Mouse (Mus musculus): ENCODE measurements around the gene Bmper. TPM values are rescaled to one million over a fixed set of nuclear protein-coding genes. Genes with fewer than 3 reads are reported as not detected.

The Bmper gene
- total and polyA plus RNA-seq, 2 experiments: 0.23 to 1.2 TPM

- Histone ChIP-seq H3K9ac (ENCODE audit: low read depth, low read length) (no peak overlapping the region), H3K4me3 (ENCODE audit: insufficient read depth, low read depth, low read length) (no peak overlapping the region), H3K79me2 (ENCODE audit: control insufficient read depth, insufficient read depth, low read length) (no peaks in the 10 kb centered on the region), H3K36me3 (ENCODE audit: control insufficient read depth, insufficient read depth, low read length) (no peaks in the 10 kb centered on the region), H3K4me1 (ENCODE audit: control insufficient read depth, insufficient read depth, low read length) (no peaks in the 10 kb centered on the region), H3K27ac (replicated peaks; ENCODE audit: insufficient read depth, low read depth, low read length) (no peak overlapping the region), H3K27me3 (ENCODE audit: control insufficient read depth, insufficient read depth, low read length) (no peaks in the 10 kb centered on the region)
- no peak for DNase-seq (ENCODE audit: extremely low read depth, low read depth, low spot score)
- 95% methylated on average over 8 of the region's 8 CpGs for WGBS
- TF ChIP-seq POLR2A (IDR thresholded peaks at IDR 0.05; ENCODE audit: extremely low read depth, insufficient read depth, low read length) (no peak), CTCF (IDR thresholded peaks at IDR 0.05; ENCODE audit: low read depth, low read length) (no peak)
Measured at GRCm38 (mm10) chr9:23351400-23351799, 128.5 kb downstream of the Bmper start.

- Histone ChIP-seq H3K79me2 (ENCODE audit: control insufficient read depth, insufficient read depth, low read length) (no peaks in the 10 kb centered on the region), H3K36me3 (ENCODE audit: control insufficient read depth, insufficient read depth, low read length) (no peaks in the 10 kb centered on the region), H3K4me3 (ENCODE audit: insufficient read depth, low read depth, low read length) (no peak overlapping the region), H3K9ac (ENCODE audit: low read depth, low read length) (no peak overlapping the region), H3K27ac (replicated peaks; ENCODE audit: insufficient read depth, low read depth, low read length) (no peak overlapping the region), H3K27me3 (ENCODE audit: control insufficient read depth, insufficient read depth, low read length) (no peaks in the 10 kb centered on the region), H3K4me1 (ENCODE audit: control insufficient read depth, insufficient read depth, low read length) (no peaks in the 10 kb centered on the region)
- no peak for DNase-seq (ENCODE audit: extremely low read depth, low read depth, low spot score)
- 92% methylated on average over 2 of the region's 2 CpGs for WGBS
- TF ChIP-seq CTCF (IDR thresholded peaks at IDR 0.05; ENCODE audit: low read depth, low read length): no peak
- TF ChIP-seq POLR2A (IDR thresholded peaks at IDR 0.05; ENCODE audit: extremely low read depth, insufficient read depth, low read length): no peak
Measured at GRCm38 (mm10) chr9:23352396-23352795, 129.5 kb downstream of the Bmper start.

- Histone ChIP-seq H3K27me3 (ENCODE audit: control insufficient read depth, insufficient read depth, low read length) (no peaks in the 10 kb centered on the region), H3K4me3 (ENCODE audit: insufficient read depth, low read depth, low read length) (no peak overlapping the region), H3K36me3 (ENCODE audit: control insufficient read depth, insufficient read depth, low read length) (no peaks in the 10 kb centered on the region), H3K9ac (ENCODE audit: low read depth, low read length) (no peak overlapping the region), H3K4me1 (ENCODE audit: control insufficient read depth, insufficient read depth, low read length) (no peaks in the 10 kb centered on the region), H3K27ac (replicated peaks; ENCODE audit: insufficient read depth, low read depth, low read length) (no peak overlapping the region), H3K79me2 (ENCODE audit: control insufficient read depth, insufficient read depth, low read length) (no peaks in the 10 kb centered on the region)
- TF ChIP-seq POLR2A (IDR thresholded peaks at IDR 0.05; ENCODE audit: extremely low read depth, insufficient read depth, low read length) (no peak), CTCF (IDR thresholded peaks at IDR 0.05; ENCODE audit: low read depth, low read length) (no peak)
- WGBS: 64% methylated on average over 5 of the region's 5 CpGs
- no peak for DNase-seq (ENCODE audit: extremely low read depth, low read depth, low spot score)
Measured at GRCm38 (mm10) chr9:23354201-23354820, 131.4 kb downstream of the Bmper start.

- Histone ChIP-seq H3K27me3 (ENCODE audit: control insufficient read depth, insufficient read depth, low read length) (no peaks in the 10 kb centered on the region), H3K4me3 (ENCODE audit: insufficient read depth, low read depth, low read length) (no peak overlapping the region), H3K79me2 (ENCODE audit: control insufficient read depth, insufficient read depth, low read length) (no peaks in the 10 kb centered on the region), H3K4me1 (ENCODE audit: control insufficient read depth, insufficient read depth, low read length) (no peaks in the 10 kb centered on the region), H3K27ac (replicated peaks; ENCODE audit: insufficient read depth, low read depth, low read length) (no peak overlapping the region), H3K9ac (ENCODE audit: low read depth, low read length) (no peak overlapping the region), H3K36me3 (ENCODE audit: control insufficient read depth, insufficient read depth, low read length) (no peaks in the 10 kb centered on the region)
- DNase-seq (ENCODE audit: extremely low read depth, low read depth, low spot score): no peak
- TF ChIP-seq CTCF (IDR thresholded peaks at IDR 0.05; ENCODE audit: low read depth, low read length) (no peak), POLR2A (IDR thresholded peaks at IDR 0.05; ENCODE audit: extremely low read depth, insufficient read depth, low read length) (no peak)
- WGBS: 95% methylated on average over 2 of the region's 2 CpGs
Measured at GRCm38 (mm10) chr9:23358108-23358507, 135.2 kb downstream of the Bmper start.

- Histone ChIP-seq H3K9ac (ENCODE audit: low read depth, low read length) (no peak overlapping the region), H3K27ac (replicated peaks; ENCODE audit: insufficient read depth, low read depth, low read length) (no peak overlapping the region), H3K4me3 (ENCODE audit: insufficient read depth, low read depth, low read length) (no peak overlapping the region), H3K27me3 (ENCODE audit: control insufficient read depth, insufficient read depth, low read length) (no peaks in the 10 kb centered on the region), H3K36me3 (ENCODE audit: control insufficient read depth, insufficient read depth, low read length) (no peaks in the 10 kb centered on the region), H3K79me2 (ENCODE audit: control insufficient read depth, insufficient read depth, low read length) (no peaks in the 10 kb centered on the region), H3K4me1 (ENCODE audit: control insufficient read depth, insufficient read depth, low read length) (peaks cover 3% of the 10 kb centered on the region)
- WGBS: 20% methylated on average over 2 of the region's 2 CpGs
- DNase-seq (ENCODE audit: extremely low read depth, low read depth, low spot score): peak; percentile 98
- TF ChIP-seq POLR2A (IDR thresholded peaks at IDR 0.05; ENCODE audit: extremely low read depth, insufficient read depth, low read length): no peak
- no peak for TF ChIP-seq CTCF (IDR thresholded peaks at IDR 0.05; ENCODE audit: low read depth, low read length)
Measured at GRCm38 (mm10) chr9:23363139-23363538, 140.3 kb downstream of the Bmper start.

GRCm38 (mm10) chr9:23363540-23363939 lies 140.7 kb downstream of the Bmper start:
- H3K27me3 ChIP-seq (ENCODE audit: control insufficient read depth, insufficient read depth, low read length): no peaks in the 10 kb centered on the region
- H3K36me3 ChIP-seq (ENCODE audit: control insufficient read depth, insufficient read depth, low read length): no peaks in the 10 kb centered on the region
- peaks cover 3% of the 10 kb centered on the region for H3K4me1 ChIP-seq (ENCODE audit: control insufficient read depth, insufficient read depth, low read length)
- H3K79me2 ChIP-seq (ENCODE audit: control insufficient read depth, insufficient read depth, low read length): no peaks in the 10 kb centered on the region
- TF ChIP-seq POLR2A (IDR thresholded peaks at IDR 0.05; ENCODE audit: extremely low read depth, insufficient read depth, low read length) (no peak), CTCF (IDR thresholded peaks at IDR 0.05; ENCODE audit: low read depth, low read length) (no peak)
- no peak for DNase-seq (ENCODE audit: extremely low read depth, low read depth, low spot score)
- H3K27ac ChIP-seq (replicated peaks; ENCODE audit: insufficient read depth, low read depth, low read length): peak overlapping the region; percentile 54; the same call in 1 of the 2 replicates
- H3K4me3 ChIP-seq (ENCODE audit: insufficient read depth, low read depth, low read length): no peak overlapping the region
- WGBS: 60% methylated on average over 7 of the region's 7 CpGs
- no peak overlapping the region for H3K9ac ChIP-seq (ENCODE audit: low read depth, low read length)

All from liver, adult 2 months (tissue).